Mouse (Mus musculus) inflammation-experienced regulatory T-cells, adult 6 months (primary cell): ENCODE measurements around the gene Ugt1a6b. TPM values are rescaled to one million over a fixed set of nuclear protein-coding genes. Genes with fewer than 3 reads are reported as not detected.
"Not testable (repeated sequence)": the region's sequence is repeated elsewhere in the genome, so short reads cannot be mapped to it uniquely, and the experiment has no call there.

Experiments
- ATAC-seq: one replicate; pipeline ENCODE4 v1.8.0; 2017
- polyA plus RNA-seq, 3 experiments: library from polyadenylated mRNA; unstranded; fragments of 100-300 nt; shearing (Covaris generic); gene quantifications; one replicate each; pipeline ENCODE4 v1.2.1; 2017

The Ugt1a6b gene
- polyA plus RNA-seq, result not detected

GRCm38 (mm10) chr1:88103019-88103418 lies at the start of gene Ugt1a6b:
Gene Ugt1a6b, plus strand, starts transcription at chr1:88103252.
- ATAC-seq, result not testable (repeated sequence)

- no peak for ATAC-seq
These were observed 48.0 kb upstream of the Ugt1a6b start, which contains the start of gene Ugt1a10 for GRCm38 (mm10) chr1:88055088-88055487. Gene Ugt1a10, plus strand, starts transcription at chr1:88055388.

GRCm38 (mm10) chr1:88066472-88067102 lies 36.5 kb upstream of the Ugt1a6b start:
- not testable (repeated sequence) for ATAC-seq

GRCm38 (mm10) chr1:88070495-88070894 lies 32.6 kb upstream of the Ugt1a6b start, which contains the start of gene Ugt1a9:
Gene Ugt1a9, plus strand, starts transcription at chr1:88070800.
- ATAC-seq, result no peak

GRCm38 (mm10) chr1:88070902-88071301 lies 32.1 kb upstream of the Ugt1a6b start:
- no peak for ATAC-seq

- no peak for ATAC-seq
These were observed 28.6 kb upstream of the Ugt1a6b start for GRCm38 (mm10) chr1:88074471-88074870.

- ATAC-seq, result no peak
These were observed 25.9 kb upstream of the Ugt1a6b start for GRCm38 (mm10) chr1:88077128-88077527.

- no peak for ATAC-seq
These were observed 21.4 kb upstream of the Ugt1a6b start for GRCm38 (mm10) chr1:88081670-88082069.

- ATAC-seq, result no peak
These were observed 16.9 kb upstream of the Ugt1a6b start for GRCm38 (mm10) chr1:88086125-88086524.

GRCm38 (mm10) chr1:88087513-88087912 lies 15.5 kb upstream of the Ugt1a6b start, which contains the start of gene Ugt1a8:
Gene Ugt1a8, plus strand, starts transcription at chr1:88087813.
- no peak for ATAC-seq

- no peak for ATAC-seq
These were observed 10.7 kb upstream of the Ugt1a6b start for GRCm38 (mm10) chr1:88092341-88092740.

GRCm38 (mm10) chr1:88094270-88094676 lies 8.8 kb upstream of the Ugt1a6b start:
- peak; percentile 21 for ATAC-seq

- ATAC-seq, result no peak
These were observed 8.0 kb upstream of the Ugt1a6b start, which contains the start of gene Ugt1a7c for GRCm38 (mm10) chr1:88094941-88095492. Gene Ugt1a7c, plus strand, starts transcription at chr1:88095062.

GRCm38 (mm10) chr1:88098546-88098945 lies 4.5 kb upstream of the Ugt1a6b start:
- not testable (repeated sequence) for ATAC-seq

GRCm38 (mm10) chr1:88099691-88100090 lies 3.4 kb upstream of the Ugt1a6b start:
- ATAC-seq, result not testable (repeated sequence)

- not testable (repeated sequence) for ATAC-seq
These were observed 831 bp downstream of the Ugt1a6b start for GRCm38 (mm10) chr1:88103697-88104468.

- ATAC-seq, result no peak
These were observed 1.8 kb downstream of the Ugt1a6b start for GRCm38 (mm10) chr1:88104667-88105430.

GRCm38 (mm10) chr1:88105656-88106055 lies 2.6 kb downstream of the Ugt1a6b start:
- ATAC-seq, result no peak

GRCm38 (mm10) chr1:88109027-88109557 lies 6.0 kb downstream of the Ugt1a6b start:
- not testable (repeated sequence) for ATAC-seq

GRCm38 (mm10) chr1:88109604-88110003 lies 6.6 kb downstream of the Ugt1a6b start:
- not testable (repeated sequence) for ATAC-seq

- not testable (repeated sequence) for ATAC-seq
These were observed 9.7 kb downstream of the Ugt1a6b start for GRCm38 (mm10) chr1:88112769-88113168.

- not testable (repeated sequence) for ATAC-seq
These were observed 17.5 kb downstream of the Ugt1a6b start for GRCm38 (mm10) chr1:88120550-88120949.
